ENCODE assay signal across 13 mouse cellular contexts in the genomic region with DNA sequence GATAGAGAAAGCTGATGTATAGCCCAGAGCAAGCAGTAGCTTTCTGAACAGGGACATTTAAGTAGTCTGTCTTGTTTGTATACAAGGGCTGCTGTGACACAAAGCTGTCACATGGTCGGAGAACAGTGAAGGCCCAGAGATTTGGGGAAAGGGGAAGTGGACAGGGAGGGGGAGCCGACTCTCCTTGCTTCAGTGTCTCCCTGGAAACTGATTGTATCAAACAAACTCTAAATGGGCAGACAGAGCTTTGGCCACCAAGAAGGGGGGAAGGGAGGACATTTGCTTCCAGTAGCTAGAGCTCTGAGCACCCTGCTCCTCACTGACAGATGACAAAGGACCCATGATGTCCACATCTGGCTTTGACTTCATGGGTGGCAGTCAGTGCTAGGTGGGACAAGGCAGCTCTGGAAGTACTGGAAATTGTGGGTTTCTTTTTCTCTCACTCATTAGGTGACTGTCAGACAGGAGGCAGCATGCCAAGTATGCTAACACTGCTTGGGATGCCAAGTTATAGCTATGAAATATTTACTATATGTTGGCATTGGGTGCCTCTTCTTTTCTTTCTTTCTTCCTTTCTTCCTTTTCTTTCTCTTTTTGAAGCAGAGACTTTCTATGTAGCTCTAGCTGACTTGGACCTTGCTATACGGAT. TPM values are rescaled to one million over a fixed set of nuclear protein-coding genes. Genes with fewer than 3 reads are reported as not detected.
DNase-seq lines count a peak whose midpoint lies in the region; ATAC-seq lines count a peak whose summit lies in the region.
"Had no signal": no experiment of that assay in that cellular context is flagged by ENCODE, and none has a peak within 500 bp of the region (broad histone marks: within the 10 kb centered on the region; RNA-seq: fewer than 3 reads in every experiment).

No protein-coding gene starts in this region.

- 47% methylated on average over 3 of the region's 3 CpGs for WGBS in limb, embryonic 15.5 days
- WGBS in limb, embryonic 10.5 days: 49% methylated on average over 3 of the region's 3 CpGs

- ATAC-seq in limb, embryonic 15.5 days (ENCODE audit: insufficient number of reproducible peaks, low FRiP score, low TSS enrichment, low read depth): no peak
- ATAC-seq in common myeloid progenitor, adult 5-6 weeks (replicated peaks; ENCODE audit: low read depth, poor library complexity, severe bottlenecking): peak; percentile 47
- ATAC-seq in hematopoietic stem cell, adult 5-6 weeks (replicated peaks in 1 of 2; ENCODE audit: insufficient read depth in 1 of 2, low FRiP score in 2 of 2, low TSS enrichment in 1 of 2, low read depth in 1 of 2, poor library complexity in 2 of 2, severe bottlenecking in 2 of 2): peak; percentile 32 to 62; a peak in 2 of 4 replicates
- ATAC-seq: activated CD4-positive, CD25-positive, alpha-beta regulatory T cell, adult 4 months had no signal

- H3K4me3 ChIP-seq in limb, embryonic 15.5 days: no peak overlapping the region
- no peak overlapping the region for H3K4me3 ChIP-seq in limb, embryonic 10.5 days
- H3K4me3 ChIP-seq: embryonic facial prominence, embryonic 13.5 days had no signal

- H3K4me2 ChIP-seq in limb, embryonic 15.5 days: no peak overlapping the region
- H3K4me2 ChIP-seq: embryonic facial prominence, embryonic 13.5 days had no signal

- peak; percentile 91 for DNase-seq in heart, adult 11 months
- no peak for DNase-seq in heart, adult 18-20 months
- DNase-seq in limb, embryonic 10.5 days (ENCODE audit: low spot score): no peak
- DNase-seq in spleen, postnatal 36 days (ENCODE audit: low spot score in 2 of 2): no peak
- no peak for DNase-seq in thymus, adult 18-20 months
- DNase-seq: kidney, adult 2 months; liver had no signal

- H3K27ac ChIP-seq in limb, embryonic 15.5 days: 0 out of 2 replicates have a peak overlapping the region, but pooled peaks have one; percentile 24
- H3K27ac ChIP-seq in limb, embryonic 10.5 days: no peak overlapping the region
- H3K27ac ChIP-seq: embryonic facial prominence, embryonic 13.5 days; macrophage had no signal

- no peaks in the 10 kb centered on the region for H3K9me3 ChIP-seq in limb, embryonic 15.5 days
- no peaks in the 10 kb centered on the region for H3K9me3 ChIP-seq in limb, embryonic 10.5 days (replicated peaks)
- H3K9me3 ChIP-seq: embryonic facial prominence, embryonic 13.5 days had no signal

- no peak overlapping the region for H3K9ac ChIP-seq in limb, embryonic 15.5 days
- H3K9ac ChIP-seq: embryonic facial prominence, embryonic 13.5 days had no signal

- peaks cover 23% of the 10 kb centered on the region for H3K4me1 ChIP-seq in limb, embryonic 15.5 days
- H3K4me1 ChIP-seq in limb, embryonic 10.5 days: peaks cover 30% of the 10 kb centered on the region

- no peaks in the 10 kb centered on the region for H3K36me3 ChIP-seq in limb, embryonic 15.5 days
- H3K36me3 ChIP-seq in limb, embryonic 10.5 days: no peaks in the 10 kb centered on the region
- H3K36me3 ChIP-seq: embryonic facial prominence, embryonic 13.5 days had no signal

- peaks cover 7% of the 10 kb centered on the region for H3K27me3 ChIP-seq in limb, embryonic 15.5 days
- peaks cover 16% of the 10 kb centered on the region for H3K27me3 ChIP-seq in limb, embryonic 10.5 days (ENCODE audit: low read depth, poor library complexity, severe bottlenecking)

RNA-seq across cellular contexts. Expression of gene Limch1, which starts 5.8 kb away (rescaled TPM):
- 100 to 1,000 TPM; 237 to 240 TPM for total RNA-seq in heart, adult 18-20 months (2021)
- 70.0 and 71.8 TPM in 2 replicates for polyA plus RNA-seq in limb, embryonic 15.5 days (2015; fragmentation: Nextera tagmentation; extraction: Ambion mirVana)
- polyA plus RNA-seq in limb, embryonic 10.5 days (2016; fragmentation: Nextera tagmentation; extraction: Ambion mirVana): 21.8 and 28.9 TPM in 2 replicates
- total RNA-seq in common myeloid progenitor, adult 5-6 weeks (2017): not detected in 2 replicates
- 0.30 and 0.63 TPM in 2 replicates for total RNA-seq in hematopoietic stem cell, adult 5-6 weeks (2017)
- polyA plus RNA-seq: macrophage had no signal

Comparison
In these comparisons a context has a peak if more than half of its experiments do, and no peak if none do; other contexts are left out.
1. RNA of gene Limch1, which starts 5.8 kb away (total RNA-seq): 237 to 240 TPM in heart, adult 18-20 months; 0.30 to 0.63 TPM in hematopoietic stem cell, adult 5-6 weeks and not detected in common myeloid progenitor, adult 5-6 weeks; every median in the first group is over 100 times any median in the second.